Mouse (Mus musculus): Measurements from ENCODE around the gene Scube2.

DNA sequence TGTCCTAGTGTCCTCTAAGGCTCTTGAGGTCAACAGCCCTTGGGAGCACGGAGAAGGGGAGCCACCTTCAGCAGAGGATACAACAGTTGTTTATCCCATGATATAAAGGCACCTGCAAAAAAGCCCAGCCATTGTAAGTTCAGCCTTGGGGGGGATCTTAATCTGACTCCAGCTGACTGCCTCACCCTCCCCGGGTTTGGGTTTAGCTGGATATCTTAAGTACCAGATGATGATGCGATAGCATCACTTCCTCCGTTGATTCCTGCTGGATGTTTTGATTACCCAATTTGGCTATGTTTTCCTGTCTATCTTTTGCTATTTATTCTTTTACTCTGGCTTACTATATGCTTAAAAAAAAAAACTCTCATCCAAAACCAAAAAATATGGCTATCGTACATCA, 5.8 kb upstream of the Scube2 start:
- no peak for TF ChIP-seq POLR2A (IDR thresholded peaks at IDR 0.05; ENCODE audit: insufficient read depth, low read depth, low read length)
- TF ChIP-seq CTCF (IDR thresholded peaks at IDR 0.05), result no peak
- TF ChIP-seq EP300 (IDR thresholded peaks at IDR 0.05; ENCODE audit: insufficient read depth, low read depth, low read length), result no peak

Measured in heart, adult 2 months (tissue).